Mouse (Mus musculus) thymus, adult 2 months (tissue): Measurements from ENCODE around the gene Stk10.

ENCODE experiments used
- CTCF ChIP-seq: fragments of 200-500 bp; IDR thresholded peaks from 2 replicates; pipeline ENCODE4 v1.5.1; 2012; ENCODE audit warnings: mild to moderate bottlenecking, control low read depth, low read length, moderate library complexity, borderline replicate concordance; ENCODE audit not compliant: control insufficient read depth, poor library complexity, insufficient read depth; ENCODE audit errors: extremely low read depth
- POLR2A ChIP-seq: fragments of 200-500 bp; IDR thresholded peaks from 2 replicates; pipeline ENCODE4 v1.6.1; 2012; ENCODE audit warnings: mild to moderate bottlenecking, low read length, control low read depth, moderate library complexity; ENCODE audit not compliant: control insufficient read depth, poor library complexity, insufficient read depth; ENCODE audit errors: extremely low read depth

GRCm38 (mm10) chr11:32666983-32667382, 133.9 kb downstream of the Stk10 start:
- no peak for TF ChIP-seq POLR2A
- TF ChIP-seq CTCF: no peak
